Mouse (Mus musculus): ENCODE measurements around the gene Esr1. TPM values are rescaled to one million over a fixed set of nuclear protein-coding genes. Genes with fewer than 3 reads are reported as not detected.
"Not testable (repeated sequence)": the region's sequence is repeated elsewhere in the genome, so short reads cannot be mapped to it uniquely, and the experiment has no call there.

The Esr1 gene
- polyA plus RNA-seq, 1 experiment, result 3.6 TPM

DNA sequence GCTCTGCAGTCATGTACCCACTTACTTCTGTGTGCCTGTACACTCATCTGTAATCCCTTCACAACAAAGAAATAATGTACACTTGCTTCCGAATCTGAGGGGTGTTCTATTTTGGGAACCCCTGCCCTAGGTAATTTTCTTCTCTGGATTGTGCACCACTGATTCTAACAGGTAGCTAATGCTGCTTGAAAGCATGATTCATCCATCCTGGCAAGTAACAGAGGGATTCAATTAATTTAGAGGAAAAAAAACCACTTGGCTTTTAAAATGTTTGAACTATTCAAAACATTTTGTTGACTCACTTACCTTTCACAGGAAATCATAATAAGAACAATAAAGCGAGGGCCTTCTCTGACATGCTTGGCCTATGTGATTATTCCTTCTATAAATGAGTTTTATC, 1.2 kb upstream of the Esr1 start:
- H3K4me2 ChIP-seq (ENCODE audit: low read depth), result no peak overlapping the region
- no peaks in the 10 kb centered on the region for H3K27me3 ChIP-seq (ENCODE audit: control insufficient read depth, insufficient read depth, insufficient read length)
- no peak overlapping the region for H3ac ChIP-seq (ENCODE audit: control insufficient read depth, insufficient read length)
- no peaks in the 10 kb centered on the region for H3K36me3 ChIP-seq (ENCODE audit: control insufficient read depth, insufficient read depth)
- no peaks in the 10 kb centered on the region for H3K79me2 ChIP-seq (ENCODE audit: control insufficient read depth, insufficient read depth)
- no peak for TF ChIP-seq USF1 (IDR thresholded peaks at IDR 0.05; ENCODE audit: low read depth)
- TF ChIP-seq REST (IDR thresholded peaks at IDR 0.05; ENCODE audit: insufficient read depth, insufficient read length), result no peak
- no peak for TF ChIP-seq MYOG (IDR thresholded peaks at IDR 0.05; ENCODE audit: control insufficient read depth in 1 of 3, insufficient read depth in 1 of 3, insufficient read length in 2 of 3, low read depth in 2 of 3)
- no peak for TF ChIP-seq MAX (IDR thresholded peaks at IDR 0.05; ENCODE audit: low read depth)
- no peak for TF ChIP-seq POLR2AphosphoS2 (IDR thresholded peaks at IDR 0.05; ENCODE audit: insufficient read length, low read depth)
- no peak overlapping the region for H3K4me3 ChIP-seq

DNA sequence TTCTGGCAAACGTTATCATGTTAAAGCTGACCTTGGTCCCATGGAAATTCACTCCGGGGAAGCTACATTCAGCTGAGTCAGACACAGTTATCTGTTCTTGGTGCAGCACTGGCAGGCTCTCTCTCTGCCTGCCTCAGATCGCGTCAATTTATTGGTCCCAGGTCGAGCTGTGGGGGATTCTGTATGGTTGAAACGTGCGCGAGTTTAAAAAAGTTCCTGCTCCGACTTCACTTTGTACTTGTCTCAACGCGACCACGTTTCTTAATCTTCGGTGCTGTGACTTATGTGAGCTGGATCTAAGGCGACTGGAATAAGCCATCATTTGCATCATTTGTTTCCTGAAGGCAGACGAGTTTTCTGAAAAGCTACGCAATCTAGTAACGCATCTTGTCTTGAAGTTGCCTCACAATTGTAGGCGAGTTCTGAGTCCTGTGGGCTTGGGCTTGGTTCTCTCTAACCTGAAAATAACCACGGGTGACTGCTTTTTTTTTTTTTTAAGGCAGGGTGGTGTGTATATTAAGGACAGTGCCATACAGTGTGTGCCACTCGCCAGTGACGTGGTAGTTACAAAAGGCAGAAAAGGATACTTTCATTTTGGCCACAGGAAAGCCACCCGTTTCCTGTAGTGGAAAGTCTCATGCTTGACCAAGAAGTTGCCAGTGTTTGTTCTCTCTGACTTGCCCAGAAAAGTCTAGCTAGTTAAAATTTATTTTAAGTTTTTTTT, 1.1 kb downstream of the Esr1 start:
- TF ChIP-seq E2F4 (IDR thresholded peaks at IDR 0.05; ENCODE audit: insufficient read depth), result no peak
- TF ChIP-seq SRF (IDR thresholded peaks at IDR 0.05; ENCODE audit: control insufficient read depth, insufficient read length, low read depth), result no peak
- TF ChIP-seq POLR2A (IDR thresholded peaks at IDR 0.05; ENCODE audit: insufficient read length, low read depth), result peak; percentile 23
- Histone ChIP-seq H3K4me3 (peak overlapping the region; percentile 37), H3K36me3 (ENCODE audit: control insufficient read depth, insufficient read depth) (no peaks in the 10 kb centered on the region), H3K79me2 (ENCODE audit: control insufficient read depth, insufficient read depth) (no peaks in the 10 kb centered on the region), H3K27me3 (ENCODE audit: control insufficient read depth, insufficient read depth, insufficient read length) (no peaks in the 10 kb centered on the region), H3ac (ENCODE audit: control insufficient read depth, insufficient read length) (peak overlapping the region; percentile 1), H3K4me2 (ENCODE audit: low read depth) (peak overlapping the region; percentile 77)

DNA sequence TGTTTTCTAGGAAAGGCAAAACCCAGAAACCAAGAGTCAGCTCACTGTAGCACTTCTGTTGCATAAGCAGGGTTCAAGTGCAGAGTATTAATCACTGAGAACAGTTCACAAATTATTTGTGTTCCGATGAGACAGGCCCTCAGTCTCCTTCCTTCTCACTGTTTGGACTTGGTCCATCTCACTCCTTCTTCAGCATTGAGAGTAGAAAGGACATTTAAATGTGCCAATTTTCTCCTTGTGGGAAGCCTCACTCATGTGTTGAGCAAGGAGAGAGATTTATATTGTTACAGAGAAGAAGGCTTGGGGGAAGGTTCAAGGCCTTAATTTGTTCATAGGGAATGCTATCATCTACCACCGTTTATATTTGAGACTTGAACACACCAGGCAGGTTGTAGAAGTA, 6.6 kb downstream of the Esr1 start:
- H3ac ChIP-seq (ENCODE audit: control insufficient read depth, insufficient read length), result no peak overlapping the region
- TF ChIP-seq TCF12 (IDR thresholded peaks at IDR 0.05; ENCODE audit: insufficient read depth, poor library complexity, severe bottlenecking) (no peak), POLR2A (IDR thresholded peaks at IDR 0.05; ENCODE audit: insufficient read length, low read depth) (no peak), MYOG (IDR thresholded peaks at IDR 0.05; ENCODE audit: control insufficient read depth in 1 of 3, insufficient read depth in 1 of 3, insufficient read length in 2 of 3, low read depth in 2 of 3) (no peak), TCF3 (IDR thresholded peaks at IDR 0.05; ENCODE audit: insufficient read length, low read depth) (no peak), E2F4 (IDR thresholded peaks at IDR 0.05; ENCODE audit: insufficient read depth) (no peak), REST (IDR thresholded peaks at IDR 0.05; ENCODE audit: insufficient read depth, insufficient read length) (no peak), SRF (IDR thresholded peaks at IDR 0.05; ENCODE audit: control insufficient read depth, insufficient read length, low read depth) (no peak)
- no peak overlapping the region for H3K4me3 ChIP-seq
- H3K4me2 ChIP-seq (ENCODE audit: low read depth), result no peak overlapping the region
- H3K27me3 ChIP-seq (ENCODE audit: control insufficient read depth, insufficient read depth, insufficient read length), result no peaks in the 10 kb centered on the region
- H3K36me3 ChIP-seq (ENCODE audit: control insufficient read depth, insufficient read depth), result no peaks in the 10 kb centered on the region
- H3K79me2 ChIP-seq (ENCODE audit: control insufficient read depth, insufficient read depth), result no peaks in the 10 kb centered on the region

DNA sequence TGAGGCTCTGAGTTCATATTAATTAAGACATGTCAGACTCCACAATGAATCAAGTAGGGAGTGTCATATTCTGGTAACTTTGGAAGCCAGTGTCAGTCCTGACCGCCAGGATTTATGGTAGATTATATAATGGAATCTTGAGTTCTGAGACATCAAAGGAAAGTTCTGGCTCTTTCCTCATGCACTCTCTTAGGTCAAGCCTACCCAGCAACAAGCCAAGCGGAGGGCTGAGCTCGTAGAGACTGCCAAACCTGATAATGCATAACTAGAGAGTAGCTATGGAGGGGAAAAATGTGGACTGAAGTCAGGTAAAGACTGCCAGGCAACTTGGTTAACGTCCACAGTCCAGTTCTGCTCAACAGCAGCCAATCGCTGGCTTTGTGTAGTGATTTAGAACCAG, 7.3 kb downstream of the Esr1 start:
- Histone ChIP-seq H3K4me3 (no peak overlapping the region), H3K79me2 (ENCODE audit: control insufficient read depth, insufficient read depth) (no peaks in the 10 kb centered on the region), H3K36me3 (ENCODE audit: control insufficient read depth, insufficient read depth) (no peaks in the 10 kb centered on the region), H3ac (ENCODE audit: control insufficient read depth, insufficient read length) (no peak overlapping the region), H3K27me3 (ENCODE audit: control insufficient read depth, insufficient read depth, insufficient read length) (no peaks in the 10 kb centered on the region), H3K4me2 (ENCODE audit: low read depth) (no peak overlapping the region)
- TF ChIP-seq TCF12 (IDR thresholded peaks at IDR 0.05; ENCODE audit: insufficient read depth, poor library complexity, severe bottlenecking), result no peak
- no peak for TF ChIP-seq MYOD1 (IDR thresholded peaks at IDR 0.05; ENCODE audit: control insufficient read depth in 1 of 3, insufficient read length in 2 of 3, low read depth in 2 of 3)
- TF ChIP-seq MYOG (IDR thresholded peaks at IDR 0.05; ENCODE audit: control insufficient read depth in 1 of 3, insufficient read depth in 1 of 3, insufficient read length in 2 of 3, low read depth in 2 of 3), result no peak
- no peak for TF ChIP-seq E2F4 (IDR thresholded peaks at IDR 0.05; ENCODE audit: insufficient read depth)
- TF ChIP-seq SRF (IDR thresholded peaks at IDR 0.05; ENCODE audit: control insufficient read depth, insufficient read length, low read depth), result no peak
- no peak for TF ChIP-seq TCF3 (IDR thresholded peaks at IDR 0.05; ENCODE audit: insufficient read length, low read depth)
- TF ChIP-seq USF1 (IDR thresholded peaks at IDR 0.05; ENCODE audit: low read depth), result no peak
- no peak for TF ChIP-seq POLR2AphosphoS2 (IDR thresholded peaks at IDR 0.05; ENCODE audit: insufficient read length, low read depth)
- TF ChIP-seq POLR2A (IDR thresholded peaks at IDR 0.05; ENCODE audit: insufficient read length, low read depth), result no peak
- TF ChIP-seq CEBPB (IDR thresholded peaks at IDR 0.05; ENCODE audit: insufficient read depth, poor library complexity, severe bottlenecking), result no peak
- TF ChIP-seq REST (IDR thresholded peaks at IDR 0.05; ENCODE audit: insufficient read depth, insufficient read length), result no peak
- no peak for TF ChIP-seq MAX (IDR thresholded peaks at IDR 0.05; ENCODE audit: low read depth)

DNA sequence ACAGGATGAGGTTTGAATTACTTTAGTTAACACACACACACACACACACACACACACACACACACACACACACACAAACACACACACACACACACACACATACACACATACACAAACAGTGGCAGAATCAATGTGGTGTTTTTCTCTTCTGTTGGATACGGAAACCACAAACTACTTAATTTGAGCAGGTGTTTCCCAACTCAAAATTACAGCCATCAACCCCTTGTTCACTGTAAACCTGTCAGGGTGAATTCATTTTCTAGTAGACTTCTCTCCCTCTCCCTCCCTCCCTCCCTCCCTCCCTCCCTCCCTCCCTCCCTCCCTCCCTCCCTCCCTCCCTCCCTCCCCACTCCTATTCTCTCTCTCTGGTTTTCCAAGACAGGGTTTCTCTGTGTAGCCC, 8.0 kb downstream of the Esr1 start:
- H3ac ChIP-seq (ENCODE audit: control insufficient read depth, insufficient read length); H3K27me3 ChIP-seq (ENCODE audit: control insufficient read depth, insufficient read depth, insufficient read length); H3K36me3 ChIP-seq (ENCODE audit: control insufficient read depth, insufficient read depth); H3K4me3 ChIP-seq; H3K4me2 ChIP-seq (ENCODE audit: low read depth); H3K79me2 ChIP-seq (ENCODE audit: control insufficient read depth, insufficient read depth): not testable (repeated sequence)
